Comparison of ENCODE assay signal across 8 mouse cellular contexts in the genomic region with DNA sequence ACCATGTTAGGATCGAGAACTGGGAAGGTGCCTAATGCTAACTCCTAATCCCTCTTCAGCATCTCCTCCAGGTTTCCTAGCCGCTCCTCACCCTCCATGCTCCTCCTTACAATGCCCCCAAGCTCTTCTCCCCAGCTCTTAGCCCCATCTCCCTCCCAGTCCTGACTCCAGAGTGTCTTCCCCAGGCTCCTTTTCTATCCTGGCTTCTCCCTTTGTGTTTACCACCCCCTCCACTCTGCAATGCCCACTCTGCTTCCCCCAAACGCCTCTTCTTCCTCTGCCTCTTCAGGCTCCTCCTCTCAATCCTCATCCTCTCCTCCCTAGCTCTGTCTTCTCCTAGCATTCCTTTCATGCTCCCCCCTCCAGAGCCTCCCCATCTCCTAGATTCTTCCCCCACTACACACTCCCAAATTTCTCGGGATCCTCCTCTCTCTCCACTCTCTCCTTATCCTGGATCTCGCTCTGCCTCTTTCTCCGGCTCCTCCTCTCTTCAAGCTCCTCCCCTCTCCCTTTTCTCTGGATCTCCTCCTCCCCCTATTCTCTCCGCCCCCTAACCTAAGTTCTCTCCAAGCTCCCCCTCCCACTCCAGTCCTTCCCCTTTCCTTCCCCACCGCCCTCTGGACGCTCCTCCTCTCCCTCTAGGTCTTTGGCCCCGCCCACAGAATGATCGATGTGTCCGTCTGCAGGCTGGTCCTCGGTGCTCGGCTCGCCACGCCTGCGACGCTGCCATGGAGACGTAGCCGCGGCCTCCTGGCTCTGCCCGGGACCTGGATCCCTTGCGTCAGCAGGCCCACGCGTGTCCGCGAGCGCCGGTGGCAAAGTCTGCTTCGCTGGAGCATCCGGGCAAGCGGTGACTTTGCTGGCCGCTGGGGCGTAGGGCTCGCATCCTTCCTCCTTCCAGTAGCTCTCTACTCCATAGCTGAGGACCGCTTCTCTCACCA. TPM values are rescaled to one million over a fixed set of nuclear protein-coding genes. Genes with fewer than 3 reads are reported as not detected.
DNase-seq lines count a peak whose midpoint lies in the region; ATAC-seq and TF ChIP-seq lines count a peak whose summit lies in the region.

A gene (plus strand): TSS at position 558 of the 941 bp plus-strand sequence.

- TF ChIP-seq CTCF in heart, adult 2 months (IDR thresholded peaks at IDR 0.05), result 0 out of 2 replicates have a peak, but pooled peaks have one; percentile 4

- H3K9me3 ChIP-seq in embryonic facial prominence, embryonic 14.5 days (ENCODE audit: control insufficient read depth, low read length), result no peaks in the 10 kb centered on the region
- no peaks in the 10 kb centered on the region for H3K9me3 ChIP-seq in limb, embryonic 13.5 days
- no peaks in the 10 kb centered on the region for H3K9me3 ChIP-seq in midbrain, embryonic 16.5 days (replicated peaks; ENCODE audit: control insufficient read depth, low read length, poor library complexity, severe bottlenecking)

- H3K79me2 ChIP-seq in heart, adult 2 months (replicated peaks; ENCODE audit: control insufficient read depth, insufficient read depth, low read length), result no peaks in the 10 kb centered on the region

- DNase-seq in 3T3-L1 (ENCODE audit: low read depth, low spot score), result peak; percentile 100
- DNase-seq in adrenal gland, postnatal 4 days (ENCODE audit: low spot score in 2 of 2), result peak; percentile 77 to 90
- DNase-seq in embryonic facial prominence, embryonic 14.5 days (ENCODE audit: low spot score), result peak; percentile 100
- peak; percentile 92 to 93 for DNase-seq in heart, adult 2 months
- DNase-seq in kidney, adult 8-10 months, result peak; percentile 96 to 98
- peak; percentile 60 to 87 for DNase-seq in spleen, postnatal 10 days (ENCODE audit: low spot score in 2 of 2)

- peak within 1 kb of the TSS; percentile 78 for H3K4me2 ChIP-seq in embryonic facial prominence, embryonic 14.5 days (ENCODE audit: low read depth, low read length)
- peak within 1 kb of the TSS; percentile 84 for H3K4me2 ChIP-seq in limb, embryonic 13.5 days (replicated peaks)
- H3K4me2 ChIP-seq in midbrain, embryonic 16.5 days (ENCODE audit: low read length), result peak within 1 kb of the TSS; percentile 86

- intact Hi-C loops in heart, adult 2 months (cut with DNase I), result no loop called here

- H3K9ac ChIP-seq in embryonic facial prominence, embryonic 14.5 days (ENCODE audit: low read depth, low read length), result peak within 1 kb of the TSS; percentile 81
- peak within 1 kb of the TSS; percentile 57 for H3K9ac ChIP-seq in heart, adult 2 months (ENCODE audit: low read depth, low read length)
- H3K9ac ChIP-seq in limb, embryonic 13.5 days, result peak within 1 kb of the TSS; percentile 79
- peak within 1 kb of the TSS; percentile 86 for H3K9ac ChIP-seq in midbrain, embryonic 16.5 days (ENCODE audit: low read depth, low read length)

- H3K4me3 ChIP-seq in embryonic facial prominence, embryonic 14.5 days (ENCODE audit: low read depth, low read length), result peak within 1 kb of the TSS; percentile 77
- H3K4me3 ChIP-seq in heart, adult 2 months, result peak within 1 kb of the TSS; percentile 78
- peak within 1 kb of the TSS; percentile 69 for H3K4me3 ChIP-seq in limb, embryonic 13.5 days
- peak within 1 kb of the TSS; percentile 74 for H3K4me3 ChIP-seq in midbrain, embryonic 16.5 days (ENCODE audit: low read depth, low read length)

- WGBS in embryonic facial prominence, embryonic 14.5 days, result 2% methylated on average over 35 of the region's 36 CpGs
- WGBS in heart, adult 2 months, result 2% methylated on average over 36 of the region's 36 CpGs
- WGBS in limb, embryonic 13.5 days, result 2% methylated on average over 36 of the region's 36 CpGs
- 1% methylated on average over 36 of the region's 36 CpGs for WGBS in midbrain, embryonic 16.5 days

- peak; percentile 93 for ATAC-seq in embryonic facial prominence, embryonic 14.5 days (ENCODE audit: low read depth)
- peak; percentile 90 for ATAC-seq in limb, embryonic 13.5 days (ENCODE audit: low FRiP score, low read depth)
- peak; percentile 92 for ATAC-seq in midbrain, embryonic 16.5 days

- peaks cover 9% of the 10 kb centered on the region for H3K4me1 ChIP-seq in embryonic facial prominence, embryonic 14.5 days (ENCODE audit: control insufficient read depth, insufficient read depth, low read length)
- H3K4me1 ChIP-seq in heart, adult 2 months (ENCODE audit: control insufficient read depth, insufficient read depth, low read length), result no peaks in the 10 kb centered on the region
- peaks cover 17% of the 10 kb centered on the region for H3K4me1 ChIP-seq in limb, embryonic 13.5 days
- peaks cover 12% of the 10 kb centered on the region for H3K4me1 ChIP-seq in midbrain, embryonic 16.5 days (ENCODE audit: control insufficient read depth, insufficient read depth, low read length)

- H3K36me3 ChIP-seq in embryonic facial prominence, embryonic 14.5 days (ENCODE audit: control insufficient read depth, insufficient read depth, low read length), result peaks cover 28% of the 10 kb centered on the region
- no peaks in the 10 kb centered on the region for H3K36me3 ChIP-seq in heart, adult 2 months (ENCODE audit: control insufficient read depth, insufficient read depth, low read length)
- H3K36me3 ChIP-seq in limb, embryonic 13.5 days, result peaks cover 28% of the 10 kb centered on the region
- H3K36me3 ChIP-seq in midbrain, embryonic 16.5 days (ENCODE audit: control insufficient read depth, insufficient read depth, low read length), result peaks cover 5% of the 10 kb centered on the region

- H3K27me3 ChIP-seq in embryonic facial prominence, embryonic 14.5 days (replicated peaks; ENCODE audit: control insufficient read depth, insufficient read depth, low read length), result no peaks in the 10 kb centered on the region
- H3K27me3 ChIP-seq in heart, adult 2 months (ENCODE audit: control insufficient read depth, insufficient read depth, low read length), result no peaks in the 10 kb centered on the region
- H3K27me3 ChIP-seq in limb, embryonic 13.5 days, result no peaks in the 10 kb centered on the region
- no peaks in the 10 kb centered on the region for H3K27me3 ChIP-seq in midbrain, embryonic 16.5 days (ENCODE audit: control insufficient read depth, insufficient read depth, low read depth, low read length)

- 0 out of 2 replicates have a peak, but pooled peaks have one; percentile 38 for TF ChIP-seq EP300 in heart, adult 2 months (IDR thresholded peaks at IDR 0.05; ENCODE audit: insufficient read depth, low read depth, low read length)

- TF ChIP-seq POLR2A in heart, adult 2 months (IDR thresholded peaks at IDR 0.05; ENCODE audit: insufficient read depth, low read depth, low read length), result no peak

- peak within 1 kb of the TSS; percentile 80 for H3K27ac ChIP-seq in embryonic facial prominence, embryonic 14.5 days (replicated peaks; ENCODE audit: low read depth, low read length)
- H3K27ac ChIP-seq in heart, adult 2 months, result peak within 1 kb of the TSS; percentile 56
- peak within 1 kb of the TSS; percentile 65; the same call in 1 of the 2 replicates for H3K27ac ChIP-seq in limb, embryonic 13.5 days
- peak within 1 kb of the TSS; percentile 83 for H3K27ac ChIP-seq in midbrain, embryonic 16.5 days (ENCODE audit: low read length)

RNA-seq across cellular contexts. Expression of the gene that starts here (rescaled TPM):
- 1 to 10 TPM; 7.7 to 7.8 TPM for total RNA-seq in adrenal gland, postnatal 4 days (2021)
- 13.0 and 15.5 TPM in 2 replicates for polyA plus RNA-seq in embryonic facial prominence, embryonic 14.5 days (2014; fragmentation: Nextera tagmentation; extraction: Ambion mirVana)
- under 1 TPM; 0.65 to 0.98 TPM for total RNA-seq in heart, adult 2 months (2021)
- 3.9 TPM in 2 replicates for polyA plus RNA-seq in heart, adult 2 months (2012; rRNA removed)
- 14.8 and 15.5 TPM in 2 replicates for polyA plus RNA-seq in limb, embryonic 13.5 days (2015; fragmentation: Nextera tagmentation; extraction: Ambion mirVana)
- 42.0 and 43.0 TPM in 2 replicates for polyA plus RNA-seq in midbrain, embryonic 16.5 days (2015; fragmentation: Nextera tagmentation; extraction: Ambion mirVana)

Comparison
In these comparisons a context has a peak if more than half of its experiments do, and no peak if none do; other contexts are left out.
1. Peak in every context shown above with its lines: DNase-seq, ATAC-seq, H3K4me3 ChIP-seq and H3K27ac ChIP-seq.
2. RNA of the gene that starts here (total RNA-seq): 7.7 to 7.8 TPM in adrenal gland, postnatal 4 days; 0.65 to 0.98 TPM in heart, adult 2 months; every median in the first group is over 4 times any median in the second.